Mouse (Mus musculus): ENCODE data around the gene Ppfibp1. TPM values are rescaled to one million over a fixed set of nuclear protein-coding genes. Genes with fewer than 3 reads are reported as not detected.

Gene Ppfibp1
- polyA plus RNA-seq, 1 experiment from 2014 or later = 48.1 TPM

DNA sequence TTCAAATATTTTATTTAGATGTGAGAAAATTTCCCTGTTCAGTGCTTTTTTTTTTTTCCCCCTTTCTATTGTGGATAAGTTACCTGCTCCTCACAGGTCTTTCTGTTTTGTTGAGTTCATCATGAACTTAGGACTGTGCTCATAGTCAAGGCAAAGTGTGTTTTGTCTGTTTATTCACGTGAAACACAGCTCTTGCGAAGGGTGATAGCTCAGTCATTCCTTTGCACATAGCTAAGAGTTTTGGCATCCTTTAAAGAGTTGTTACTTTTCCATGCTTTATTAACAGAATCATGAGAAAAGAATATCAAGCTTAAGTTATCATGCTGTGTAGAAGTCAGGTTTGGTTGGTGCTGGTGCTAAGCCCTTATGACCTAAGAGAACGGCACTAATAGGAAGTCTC lies 16.4 kb downstream of the Ppfibp1 start:
- ATAC-seq (replicated peaks; ENCODE audit: low FRiP score, low TSS enrichment, low read depth) = no peak
- H3K36me3 ChIP-seq (ENCODE audit: control insufficient read depth, insufficient read depth, low read length) = no peaks in the 10 kb centered on the region
- no peak overlapping the region for H3K4me3 ChIP-seq (ENCODE audit: low read depth, low read length)
- no peaks in the 10 kb centered on the region for H3K9me3 ChIP-seq (ENCODE audit: control insufficient read depth, low read length)
- no peak overlapping the region for H3K9ac ChIP-seq (ENCODE audit: low read length)
- no peaks in the 10 kb centered on the region for H3K27me3 ChIP-seq (replicated peaks; ENCODE audit: control insufficient read depth, insufficient read depth, low read length)
- no peak overlapping the region for H3K27ac ChIP-seq (ENCODE audit: low read depth)
- no peak for DNase-seq (ENCODE audit: low spot score)
- H3K4me1 ChIP-seq (replicated peaks; ENCODE audit: control insufficient read depth, insufficient read depth, low read length) = peaks cover 11% of the 10 kb centered on the region
- 85% methylated on average over 3 of the region's 3 CpGs for WGBS
- H3K4me2 ChIP-seq (ENCODE audit: low read length) = no peak overlapping the region

DNA sequence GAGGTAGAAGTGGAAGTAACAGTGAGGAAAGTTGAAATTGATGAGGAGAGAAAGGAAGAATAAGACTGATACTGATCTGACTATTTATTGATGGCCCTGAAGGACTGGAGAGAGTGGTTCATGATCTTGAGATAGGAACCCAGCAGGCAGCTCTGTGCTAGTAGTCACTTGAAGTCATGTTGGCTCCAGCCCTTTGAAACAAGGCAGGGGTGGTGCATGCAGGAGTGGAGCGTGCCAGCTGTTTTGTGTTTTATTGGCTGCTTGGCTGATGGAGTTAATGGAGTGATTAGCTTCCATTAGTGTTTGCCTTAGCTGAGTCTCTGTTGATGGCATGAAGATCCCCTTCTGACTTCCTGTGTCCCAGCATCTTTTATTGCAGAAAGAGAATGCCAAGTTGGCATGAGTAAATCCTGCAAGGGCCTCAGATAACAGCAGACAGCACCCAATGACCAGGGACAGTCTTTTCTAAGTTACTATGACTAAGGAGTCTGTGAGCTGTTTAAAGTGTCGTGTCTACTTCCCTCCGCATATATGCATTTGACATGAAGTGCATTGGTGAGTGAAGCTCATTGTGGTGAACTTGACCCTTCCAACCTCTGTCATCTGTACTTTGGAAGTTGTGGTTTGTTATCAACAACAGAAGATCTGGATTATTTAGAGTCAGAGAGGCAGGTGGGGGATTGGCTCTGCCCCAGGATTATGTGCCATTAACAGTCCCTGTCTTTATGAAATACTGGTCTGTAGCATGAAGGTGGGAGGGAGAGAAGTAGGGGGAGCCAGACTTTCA lies 17.9 kb downstream of the Ppfibp1 start:
- Histone ChIP-seq H3K4me3 (ENCODE audit: low read depth, low read length) (no peak overlapping the region), H3K27ac (ENCODE audit: low read depth) (no peak overlapping the region), H3K36me3 (ENCODE audit: control insufficient read depth, insufficient read depth, low read length) (no peaks in the 10 kb centered on the region), H3K9me3 (ENCODE audit: control insufficient read depth, low read length) (no peaks in the 10 kb centered on the region), H3K9ac (ENCODE audit: low read length) (no peak overlapping the region), H3K27me3 (replicated peaks; ENCODE audit: control insufficient read depth, insufficient read depth, low read length) (no peaks in the 10 kb centered on the region), H3K4me2 (ENCODE audit: low read length) (no peak overlapping the region), H3K4me1 (replicated peaks; ENCODE audit: control insufficient read depth, insufficient read depth, low read length) (peaks cover 13% of the 10 kb centered on the region)
- ATAC-seq (replicated peaks; ENCODE audit: low FRiP score, low TSS enrichment, low read depth) = no peak
- 76% methylated on average over 3 of the region's 3 CpGs for WGBS
- DNase-seq (ENCODE audit: low spot score) = no peak

DNA sequence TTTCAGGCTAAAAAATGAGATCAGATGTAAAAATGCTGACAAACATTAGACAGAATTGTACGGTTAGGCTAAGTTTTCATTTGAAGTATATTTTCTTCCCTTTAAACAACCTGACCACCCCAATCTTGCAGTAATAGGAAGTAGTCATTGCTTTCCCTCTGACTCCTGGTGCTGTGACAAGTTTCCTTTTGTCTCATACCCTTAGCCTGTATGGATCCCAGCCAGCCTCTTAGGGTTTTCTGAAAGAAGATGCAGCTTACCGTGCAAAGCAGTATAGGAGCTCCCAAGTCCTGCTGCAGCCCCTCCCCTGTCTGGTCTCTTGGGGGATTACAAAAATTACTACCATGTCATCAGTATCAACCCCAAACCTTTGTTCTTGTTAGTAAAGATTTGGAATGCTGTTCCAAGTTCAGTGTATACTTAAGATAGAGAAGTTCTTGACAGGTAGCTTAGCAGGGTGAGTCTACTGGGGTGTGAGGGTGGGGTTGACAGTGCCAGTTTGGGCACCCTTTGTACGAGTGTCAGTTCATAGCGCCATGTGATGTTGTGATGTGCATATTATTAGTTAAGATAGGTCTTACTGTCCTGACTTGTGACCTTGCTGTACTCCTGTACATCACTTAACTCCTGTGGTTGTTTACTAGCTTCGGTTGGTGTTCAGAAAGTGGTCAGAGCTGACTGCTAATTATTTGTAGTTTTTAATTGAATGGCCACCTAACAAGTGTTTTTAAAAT lies 18.9 kb downstream of the Ppfibp1 start:
- Histone ChIP-seq H3K4me1 (replicated peaks; ENCODE audit: control insufficient read depth, insufficient read depth, low read length) (peaks cover 23% of the 10 kb centered on the region), H3K9me3 (ENCODE audit: control insufficient read depth, low read length) (no peaks in the 10 kb centered on the region), H3K36me3 (ENCODE audit: control insufficient read depth, insufficient read depth, low read length) (no peaks in the 10 kb centered on the region), H3K4me3 (ENCODE audit: low read depth, low read length) (no peak overlapping the region), H3K27me3 (replicated peaks; ENCODE audit: control insufficient read depth, insufficient read depth, low read length) (no peaks in the 10 kb centered on the region), H3K4me2 (ENCODE audit: low read length) (no peak overlapping the region), H3K27ac (ENCODE audit: low read depth) (no peak overlapping the region), H3K9ac (ENCODE audit: low read length) (no peak overlapping the region)
- no peak; the same call in 1 of the 2 replicates for ATAC-seq (replicated peaks; ENCODE audit: low FRiP score, low TSS enrichment, low read depth)
- DNase-seq (ENCODE audit: low spot score) = no peak
- WGBS = 71% methylated on average over 5 of the region's 5 CpGs

DNA sequence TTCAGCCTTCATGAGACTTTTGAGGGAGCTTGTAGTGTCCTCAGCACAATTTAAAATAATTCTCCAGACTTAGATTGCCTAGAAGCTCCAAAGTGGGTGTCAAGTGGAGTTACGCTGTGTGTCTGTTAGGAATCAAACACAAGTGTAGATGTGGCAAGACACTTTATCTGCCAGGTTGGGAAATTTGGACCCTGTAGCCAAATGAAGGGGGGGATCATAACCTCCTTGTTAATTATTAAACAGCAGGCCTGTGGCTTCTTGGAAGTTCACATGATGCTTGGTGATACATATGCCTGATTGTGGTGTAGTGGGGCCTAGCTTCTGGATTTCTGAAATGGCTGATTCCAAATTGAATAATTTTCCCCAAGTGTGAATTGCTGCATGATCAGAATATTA lies 19.5 kb downstream of the Ppfibp1 start:
- H3K4me3 ChIP-seq (ENCODE audit: low read depth, low read length) = no peak overlapping the region
- no peak for DNase-seq (ENCODE audit: low spot score)
- no peak for ATAC-seq (replicated peaks; ENCODE audit: low FRiP score, low TSS enrichment, low read depth)
- no peaks in the 10 kb centered on the region for H3K36me3 ChIP-seq (ENCODE audit: control insufficient read depth, insufficient read depth, low read length)
- H3K27ac ChIP-seq (ENCODE audit: low read depth) = no peak overlapping the region
- 87% methylated on average over 1 of the region's 1 CpGs for WGBS
- H3K4me1 ChIP-seq (replicated peaks; ENCODE audit: control insufficient read depth, insufficient read depth, low read length) = peaks cover 25% of the 10 kb centered on the region
- H3K9ac ChIP-seq (ENCODE audit: low read length) = no peak overlapping the region
- no peaks in the 10 kb centered on the region for H3K9me3 ChIP-seq (ENCODE audit: control insufficient read depth, low read length)
- no peak overlapping the region for H3K4me2 ChIP-seq (ENCODE audit: low read length)
- H3K27me3 ChIP-seq (replicated peaks; ENCODE audit: control insufficient read depth, insufficient read depth, low read length) = no peaks in the 10 kb centered on the region

DNA sequence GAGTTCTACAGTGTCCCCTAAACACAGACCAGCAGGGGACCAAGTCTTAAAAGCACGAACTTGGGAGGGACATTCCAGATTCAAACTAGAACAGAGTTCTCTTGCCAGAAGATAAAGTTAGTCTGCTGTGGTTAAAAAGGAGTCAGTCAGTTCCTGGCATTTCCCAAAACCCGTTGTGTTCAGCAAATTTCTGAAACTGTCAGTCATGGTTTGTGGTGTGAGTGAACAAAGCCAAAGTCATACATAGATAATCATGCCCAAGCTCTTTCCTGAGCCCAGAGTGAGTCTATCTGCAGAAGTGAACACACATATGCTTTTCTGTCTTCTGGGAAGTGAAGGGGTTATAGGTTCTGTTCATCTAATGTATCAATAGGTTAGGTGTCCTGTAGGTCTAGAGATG lies 20.5 kb downstream of the Ppfibp1 start:
- H3K4me2 ChIP-seq (ENCODE audit: low read length) = no peak overlapping the region
- H3K4me1 ChIP-seq (replicated peaks; ENCODE audit: control insufficient read depth, insufficient read depth, low read length) = peaks cover 34% of the 10 kb centered on the region
- no peak overlapping the region for H3K9ac ChIP-seq (ENCODE audit: low read length)
- no peaks in the 10 kb centered on the region for H3K36me3 ChIP-seq (ENCODE audit: control insufficient read depth, insufficient read depth, low read length)
- DNase-seq (ENCODE audit: low spot score) = no peak
- no peak overlapping the region for H3K27ac ChIP-seq (ENCODE audit: low read depth)
- WGBS = 80% methylated on average over 2 of the region's 2 CpGs
- no peak for ATAC-seq (replicated peaks; ENCODE audit: low FRiP score, low TSS enrichment, low read depth)
- no peaks in the 10 kb centered on the region for H3K27me3 ChIP-seq (replicated peaks; ENCODE audit: control insufficient read depth, insufficient read depth, low read length)
- H3K9me3 ChIP-seq (ENCODE audit: control insufficient read depth, low read length) = no peaks in the 10 kb centered on the region
- no peak overlapping the region for H3K4me3 ChIP-seq (ENCODE audit: low read depth, low read length)

DNA sequence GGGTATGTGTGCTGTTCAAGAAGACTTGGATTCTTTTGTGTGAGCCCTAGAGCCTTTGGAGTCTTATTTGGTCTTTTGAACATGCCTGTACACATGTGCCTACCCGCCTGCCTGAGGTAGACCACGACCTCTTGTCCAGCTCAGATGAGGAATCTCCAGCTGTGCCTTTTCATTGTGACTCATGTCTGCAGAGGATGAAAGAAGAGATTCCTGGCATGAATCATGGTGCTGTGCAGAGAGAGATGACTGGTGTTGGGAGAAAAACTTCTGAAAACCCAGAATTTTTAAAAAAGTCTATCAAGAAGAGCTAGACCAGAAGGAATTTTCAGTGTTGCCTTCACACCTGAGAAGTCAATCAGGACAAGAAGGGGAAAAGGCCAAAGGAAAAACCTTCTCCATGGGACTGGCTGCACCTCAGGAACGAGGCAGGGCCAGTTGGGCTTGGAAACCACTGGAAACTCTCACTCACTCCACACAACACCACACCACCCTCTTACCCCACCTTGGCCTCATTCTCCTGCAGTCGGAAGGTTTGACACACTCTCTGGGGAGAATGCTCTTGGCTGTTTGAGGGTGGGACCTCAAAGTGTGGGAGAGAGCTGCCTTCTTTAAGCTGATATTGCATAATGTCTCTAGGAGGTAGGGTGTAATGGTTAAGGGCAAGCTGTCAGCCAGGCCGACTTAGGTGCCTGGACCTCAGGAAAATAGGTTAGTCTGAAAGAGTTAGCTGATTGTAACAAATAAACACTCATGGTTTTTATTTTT lies 21.6 kb downstream of the Ppfibp1 start:
- Histone ChIP-seq H3K36me3 (ENCODE audit: control insufficient read depth, insufficient read depth, low read length) (no peaks in the 10 kb centered on the region), H3K4me2 (ENCODE audit: low read length) (no peak overlapping the region), H3K4me1 (replicated peaks; ENCODE audit: control insufficient read depth, insufficient read depth, low read length) (peaks cover 40% of the 10 kb centered on the region), H3K27me3 (replicated peaks; ENCODE audit: control insufficient read depth, insufficient read depth, low read length) (no peaks in the 10 kb centered on the region), H3K4me3 (ENCODE audit: low read depth, low read length) (no peak overlapping the region), H3K9me3 (ENCODE audit: control insufficient read depth, low read length) (no peaks in the 10 kb centered on the region), H3K9ac (ENCODE audit: low read length) (no peak overlapping the region), H3K27ac (ENCODE audit: low read depth) (no peak overlapping the region)
- DNase-seq (ENCODE audit: low spot score) = no peak
- 76% methylated on average over 5 of the region's 5 CpGs for WGBS
- no peak for ATAC-seq (replicated peaks; ENCODE audit: low FRiP score, low TSS enrichment, low read depth)

DNA sequence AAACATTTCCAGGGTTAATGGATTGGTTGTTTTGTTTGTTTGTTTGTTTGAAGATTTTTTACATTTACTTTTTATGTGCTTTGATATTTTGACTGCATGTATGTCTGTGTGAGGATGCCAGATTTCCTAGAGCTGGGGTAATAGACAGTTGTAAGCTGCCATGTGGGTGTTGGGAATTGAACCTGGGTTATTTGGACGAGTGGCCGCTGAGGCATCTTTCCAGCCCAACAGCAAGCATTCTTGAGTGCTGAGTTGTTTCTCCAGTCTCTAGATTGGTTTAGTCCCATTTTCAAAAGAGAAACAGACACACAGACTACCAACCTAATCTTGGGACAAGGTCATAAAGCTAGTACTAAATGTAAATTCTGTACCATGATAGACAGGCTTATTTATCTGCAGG lies 22.5 kb downstream of the Ppfibp1 start:
- no peak overlapping the region for H3K27ac ChIP-seq (ENCODE audit: low read depth)
- H3K4me2 ChIP-seq (ENCODE audit: low read length) = no peak overlapping the region
- no peak overlapping the region for H3K9ac ChIP-seq (ENCODE audit: low read length)
- ATAC-seq (replicated peaks; ENCODE audit: low FRiP score, low TSS enrichment, low read depth) (no peak), DNase-seq (ENCODE audit: low spot score) (no peak)
- no peaks in the 10 kb centered on the region for H3K36me3 ChIP-seq (ENCODE audit: control insufficient read depth, insufficient read depth, low read length)
- no peaks in the 10 kb centered on the region for H3K9me3 ChIP-seq (ENCODE audit: control insufficient read depth, low read length)
- H3K4me3 ChIP-seq (ENCODE audit: low read depth, low read length) = no peak overlapping the region
- no peaks in the 10 kb centered on the region for H3K27me3 ChIP-seq (replicated peaks; ENCODE audit: control insufficient read depth, insufficient read depth, low read length)
- H3K4me1 ChIP-seq (replicated peaks; ENCODE audit: control insufficient read depth, insufficient read depth, low read length) = peaks cover 40% of the 10 kb centered on the region
- WGBS = 76% methylated on average over 2 of the region's 2 CpGs

DNA sequence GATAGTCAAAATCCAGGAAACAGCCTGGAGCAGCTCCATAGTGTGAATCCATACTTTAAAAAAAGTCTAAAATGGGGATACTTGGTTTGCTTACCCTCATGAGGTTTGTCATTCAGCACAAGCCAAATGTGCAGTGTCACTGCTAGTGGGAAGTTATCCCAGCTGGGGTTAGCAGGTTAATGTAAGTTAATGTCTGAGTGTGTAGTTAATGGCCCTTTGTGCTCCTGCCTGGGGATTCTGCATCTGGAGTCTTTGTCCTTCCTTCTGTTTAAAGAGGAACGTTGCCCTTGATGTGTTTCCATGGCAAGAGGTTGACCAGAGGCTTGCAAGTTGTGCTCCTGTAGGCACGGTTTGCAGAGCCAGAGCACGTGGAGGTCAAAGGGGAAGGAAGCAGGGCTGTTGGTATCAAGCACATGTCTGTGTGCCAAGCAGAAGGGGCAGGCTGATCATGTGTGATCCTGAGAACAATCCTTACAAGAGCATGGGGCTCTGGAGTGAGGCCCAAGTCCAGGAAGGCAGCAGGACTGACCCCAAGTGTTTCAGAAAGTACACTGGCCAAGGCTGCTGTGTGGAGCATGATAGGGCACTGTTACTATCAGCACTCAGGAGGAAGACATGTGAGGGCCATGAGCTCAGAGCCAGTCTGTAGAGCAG lies 24.7 kb downstream of the Ppfibp1 start:
- 0 out of 2 replicates have a peak, but pooled peaks have one; percentile 40 for ATAC-seq (replicated peaks; ENCODE audit: low FRiP score, low TSS enrichment, low read depth)
- Histone ChIP-seq H3K27me3 (replicated peaks; ENCODE audit: control insufficient read depth, insufficient read depth, low read length) (no peaks in the 10 kb centered on the region), H3K4me3 (ENCODE audit: low read depth, low read length) (no peak overlapping the region), H3K4me2 (ENCODE audit: low read length) (no peak overlapping the region), H3K27ac (ENCODE audit: low read depth) (peak overlapping the region; percentile 74), H3K9ac (ENCODE audit: low read length) (no peak overlapping the region), H3K4me1 (replicated peaks; ENCODE audit: control insufficient read depth, insufficient read depth, low read length) (peaks cover 30% of the 10 kb centered on the region), H3K36me3 (ENCODE audit: control insufficient read depth, insufficient read depth, low read length) (no peaks in the 10 kb centered on the region), H3K9me3 (ENCODE audit: control insufficient read depth, low read length) (no peaks in the 10 kb centered on the region)
- no peak for DNase-seq (ENCODE audit: low spot score)
- WGBS = 17% methylated on average over 3 of the region's 3 CpGs

Data from intestine, embryonic 14.5 days (tissue).